Mouse (Mus musculus) thymus, postnatal 4 days (tissue): ENCODE results near the gene Dusp18.

Experiments used
- DNase-seq: peaks from one replicate; pipeline ENCODE4 v3.0.0; 2021

The Dusp18 gene

GRCm38 (mm10) chr11:3894406-3895281, at the start of gene Dusp18, which contains the start of gene 4921536K21Rik:
Gene Dusp18 (plus strand): TSS chr11:3895240.
Gene 4921536K21Rik (minus strand): TSS chr11:3895098.
- DNase-seq = peak; percentile 89

DNA sequence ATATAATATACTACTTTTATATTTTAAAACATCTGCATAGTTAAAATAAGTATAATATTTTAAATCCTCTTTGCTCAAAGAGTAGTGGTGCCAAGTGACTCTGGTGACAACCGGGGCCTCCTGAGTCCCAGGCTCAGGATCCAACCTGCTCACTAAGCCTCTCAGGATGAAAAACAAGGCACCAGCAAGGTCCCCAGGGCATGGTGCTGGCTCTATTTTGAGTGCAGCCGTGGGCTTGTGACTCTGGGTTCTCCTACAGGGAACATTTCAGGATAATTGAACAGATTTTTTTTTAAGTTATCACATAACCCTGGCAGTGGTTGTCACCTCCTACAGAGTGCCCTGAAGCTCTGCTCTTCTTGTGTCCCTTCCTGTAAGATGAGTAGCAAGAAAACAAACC, 48.7 kb upstream of the Dusp18 start:
- DNase-seq = no peak

DNA sequence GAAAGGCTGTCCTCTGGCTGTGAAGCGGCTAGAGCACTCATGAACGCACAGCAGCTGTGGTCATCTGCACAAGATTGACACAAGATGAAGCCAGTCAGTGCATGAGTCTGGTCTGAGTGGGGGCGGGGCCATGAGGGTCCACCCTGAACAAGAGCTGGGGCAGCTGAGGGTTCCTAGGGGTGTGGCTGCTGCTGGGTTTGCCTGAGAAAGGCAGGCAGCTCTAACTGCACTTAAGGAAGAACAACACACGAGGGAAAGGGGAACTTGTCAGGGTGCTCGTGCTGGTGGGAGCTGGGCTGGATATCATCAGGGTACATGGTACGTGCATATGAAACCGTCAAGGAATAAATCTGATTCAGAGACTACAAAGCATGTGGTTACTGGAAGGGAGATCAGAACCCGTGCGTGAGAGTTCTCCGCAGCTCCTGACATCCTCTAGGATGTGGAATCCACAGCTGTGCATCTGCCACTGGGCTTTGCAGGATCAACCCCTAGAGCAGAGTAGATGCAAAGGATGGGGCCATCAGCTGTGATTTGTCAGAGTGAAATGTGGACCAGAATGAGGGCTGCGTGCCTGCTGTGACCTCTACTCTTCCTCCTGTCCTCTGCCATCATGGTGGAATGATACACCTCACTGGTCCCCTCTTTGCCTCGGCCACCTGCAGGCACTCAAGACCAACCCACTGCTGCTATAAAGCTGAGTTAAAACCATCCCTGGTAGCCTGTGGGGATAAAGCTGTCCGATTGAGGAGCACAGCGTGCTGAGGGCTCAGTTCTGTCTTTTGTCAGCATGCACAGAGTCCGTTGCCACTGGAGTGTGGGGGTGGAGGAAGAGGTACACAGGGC, 45.3 kb upstream of the Dusp18 start:
- no peak for DNase-seq

DNA sequence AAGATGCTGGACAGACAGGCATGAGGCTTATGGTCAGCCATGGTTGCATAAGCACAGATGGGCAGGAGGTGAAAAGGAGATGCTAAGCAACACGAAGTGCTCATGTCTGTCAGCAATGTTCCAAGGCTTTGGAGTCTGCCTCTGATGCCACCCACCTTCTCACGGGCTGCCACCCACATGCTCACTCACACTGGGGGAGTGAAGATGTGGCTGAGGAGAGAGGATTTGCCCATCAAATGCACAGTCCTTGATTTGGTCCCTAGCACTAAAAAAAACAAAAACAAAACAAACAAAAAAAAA, 44.8 kb upstream of the Dusp18 start:
- DNase-seq = no peak

- DNase-seq = no peak
Observed at GRCm38 (mm10) chr11:3850746-3851277, 44.2 kb upstream of the Dusp18 start.

DNA sequence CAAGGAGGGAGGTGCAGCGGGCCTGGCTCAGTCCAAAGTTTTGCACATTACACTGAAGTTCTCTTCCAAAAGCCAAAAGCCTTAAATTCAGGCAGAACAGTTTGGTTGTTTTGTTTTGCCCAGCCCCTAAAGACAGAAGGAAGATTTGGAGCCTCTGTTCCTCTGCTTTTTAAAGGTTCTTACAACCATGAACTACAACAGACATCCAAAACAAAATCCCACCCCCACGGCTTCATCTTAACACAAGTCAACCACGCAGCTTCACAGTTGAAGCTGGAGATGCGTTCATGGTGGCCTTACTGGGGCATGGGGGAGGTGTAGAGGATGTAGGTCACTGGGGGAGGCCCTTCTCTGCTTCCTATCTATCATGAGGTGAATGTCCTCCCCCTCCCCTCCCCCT, 43.2 kb upstream of the Dusp18 start:
- no peak for DNase-seq

DNA sequence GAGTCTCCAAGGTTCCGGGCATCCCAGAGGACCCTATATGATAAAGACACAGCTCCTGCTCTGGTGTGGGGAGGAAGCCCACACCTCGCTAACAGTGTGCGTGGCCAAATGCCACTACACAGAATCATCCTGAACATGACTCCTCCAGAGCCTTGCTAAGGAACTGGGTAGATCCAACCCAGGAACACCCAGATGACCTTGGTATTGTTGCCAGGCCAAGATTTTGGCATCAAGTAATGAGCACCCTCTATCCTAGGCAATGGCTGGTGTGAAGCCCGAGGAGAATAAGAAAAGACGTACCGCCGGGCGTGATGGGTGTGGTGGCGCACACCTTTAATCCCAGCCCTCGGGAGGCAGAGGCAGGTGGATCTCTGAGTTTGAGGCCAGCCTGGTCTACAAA, 42.0 kb upstream of the Dusp18 start:
- no peak for DNase-seq

- DNase-seq = no peak
Observed at GRCm38 (mm10) chr11:3853481-3854034, 41.5 kb upstream of the Dusp18 start.

GRCm38 (mm10) chr11:3854156-3854555, 40.9 kb upstream of the Dusp18 start:
- no peak for DNase-seq

DNA sequence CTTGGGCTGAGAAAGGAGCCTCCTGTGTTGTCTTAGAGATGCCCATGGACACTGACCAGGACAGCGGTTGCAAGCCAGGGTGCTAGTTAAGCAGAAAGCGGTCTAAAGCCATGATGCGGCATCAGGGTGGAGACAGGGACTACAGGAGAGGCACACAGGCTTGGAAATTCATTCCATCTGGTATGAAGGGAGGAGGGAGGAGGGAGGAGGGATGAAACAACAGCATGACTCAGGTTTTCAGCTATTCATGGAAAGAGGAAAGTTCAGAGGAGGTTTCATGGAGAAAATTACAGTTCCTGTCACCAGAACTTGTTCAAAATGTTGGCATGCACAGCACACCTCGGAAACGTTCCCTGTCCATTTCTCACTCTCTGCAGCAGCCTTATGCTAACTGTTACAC, 39.2 kb upstream of the Dusp18 start:
- no peak for DNase-seq

GRCm38 (mm10) chr11:3857902-3858301, 37.1 kb upstream of the Dusp18 start:
- DNase-seq = no peak

- DNase-seq = no peak
Observed at GRCm38 (mm10) chr11:3859778-3860177, 35.3 kb upstream of the Dusp18 start.

DNA sequence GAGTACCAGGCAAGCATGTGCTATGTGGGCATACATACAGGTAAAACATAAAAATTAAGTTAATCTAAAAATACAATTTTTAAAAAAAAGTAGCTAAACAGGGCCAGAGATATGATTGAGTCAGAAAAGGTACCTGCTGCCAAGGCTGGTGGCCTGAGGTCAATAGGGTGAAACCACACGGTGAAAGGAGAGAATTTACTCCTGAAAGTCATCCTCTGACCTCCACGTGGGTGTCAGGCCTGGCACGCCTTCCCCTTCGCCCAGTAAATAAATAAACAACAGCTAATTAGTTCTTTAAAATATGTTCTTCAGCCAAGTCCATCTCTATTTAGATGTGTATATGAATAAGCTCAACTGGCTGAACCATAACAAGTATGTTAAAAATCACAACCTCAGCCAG, 34.7 kb upstream of the Dusp18 start:
- DNase-seq = no peak

- DNase-seq = no peak
Observed at GRCm38 (mm10) chr11:3862661-3863453, 32.2 kb upstream of the Dusp18 start.

GRCm38 (mm10) chr11:3863454-3864112, 31.5 kb upstream of the Dusp18 start, which contains the start of gene Osbp2:
Gene Osbp2 (minus strand): TSS chr11:3863903.
- peak; percentile 83 for DNase-seq

DNA sequence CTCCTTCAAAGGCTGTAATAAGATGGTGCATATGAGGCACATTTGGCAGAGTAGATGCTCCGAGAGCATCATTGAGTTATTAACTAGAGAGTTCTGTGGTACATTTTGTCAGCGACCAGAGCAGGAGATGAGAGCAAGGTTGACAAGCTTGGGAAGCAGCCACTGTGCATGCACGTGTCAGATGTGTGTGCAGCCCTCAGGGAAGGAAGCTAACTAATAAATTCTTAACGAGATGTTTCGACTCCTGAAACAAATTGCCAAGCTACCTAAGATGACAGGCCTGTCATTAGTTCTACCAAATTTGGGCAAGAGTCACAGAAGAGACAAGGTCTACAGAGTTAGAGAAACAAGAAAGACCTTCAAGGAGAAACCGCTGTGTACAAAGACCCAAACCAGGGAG, 30.7 kb upstream of the Dusp18 start:
- DNase-seq = no peak

DNA sequence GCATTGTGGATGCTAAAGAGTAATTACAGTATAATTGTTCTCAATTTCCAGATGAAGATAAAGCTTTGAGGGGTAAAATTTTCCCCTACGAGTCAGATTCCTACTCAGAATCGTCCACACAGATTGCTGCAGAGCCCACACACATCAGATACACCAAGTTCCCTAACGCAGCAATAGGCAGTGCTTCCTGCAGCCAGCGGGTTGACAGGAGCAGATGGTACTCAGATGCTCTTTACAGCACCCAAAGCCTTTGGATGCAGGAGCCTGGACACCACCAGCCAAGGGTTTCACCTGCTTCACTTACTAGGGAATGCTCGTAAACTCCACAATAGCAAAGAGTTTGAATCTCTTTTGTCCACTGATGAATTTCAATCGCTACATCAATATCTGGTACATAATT, 18.6 kb upstream of the Dusp18 start:
- no peak for DNase-seq

GRCm38 (mm10) chr11:3878660-3879059, 16.4 kb upstream of the Dusp18 start:
- DNase-seq = no peak

DNA sequence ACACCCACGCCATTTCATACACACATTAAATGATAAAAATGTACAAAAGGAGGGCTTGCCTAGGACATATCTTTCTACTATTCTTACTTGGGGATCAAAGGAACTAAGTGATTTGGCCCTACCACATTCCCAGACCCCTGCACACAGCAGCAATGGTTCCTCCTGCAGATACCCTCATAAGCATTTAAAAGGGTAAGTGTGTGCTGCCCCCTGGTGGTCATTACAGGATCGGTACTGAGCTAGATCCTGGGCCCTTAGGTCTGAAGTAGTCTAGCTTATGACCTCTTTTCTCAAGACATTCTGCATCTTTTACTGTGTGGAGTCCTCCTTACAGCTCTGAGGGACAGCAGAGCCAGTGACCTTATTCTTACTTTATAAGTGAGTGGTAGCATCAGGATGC, 15.2 kb upstream of the Dusp18 start:
- peak; percentile 84 for DNase-seq

DNA sequence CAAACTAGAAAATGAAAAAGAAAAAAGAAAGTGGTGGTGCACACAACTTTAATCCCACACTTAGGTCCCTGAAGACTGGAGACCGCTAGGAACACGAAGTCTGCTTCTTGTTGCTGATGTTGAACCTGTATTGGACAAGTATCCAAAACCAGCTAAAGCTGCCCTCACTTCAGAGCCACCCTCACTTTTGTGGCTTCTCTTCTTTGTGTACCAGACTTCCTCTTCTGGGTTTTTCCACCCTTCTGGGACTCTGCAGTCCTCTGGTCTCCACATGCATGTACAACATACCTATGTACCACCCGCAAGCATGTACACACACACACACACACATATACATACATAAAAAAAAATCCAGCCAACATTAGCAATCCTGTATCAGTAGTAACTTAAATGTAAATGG, 11.3 kb upstream of the Dusp18 start:
- no peak for DNase-seq

GRCm38 (mm10) chr11:3887331-3887730, 7.7 kb upstream of the Dusp18 start:
- DNase-seq = no peak

DNA sequence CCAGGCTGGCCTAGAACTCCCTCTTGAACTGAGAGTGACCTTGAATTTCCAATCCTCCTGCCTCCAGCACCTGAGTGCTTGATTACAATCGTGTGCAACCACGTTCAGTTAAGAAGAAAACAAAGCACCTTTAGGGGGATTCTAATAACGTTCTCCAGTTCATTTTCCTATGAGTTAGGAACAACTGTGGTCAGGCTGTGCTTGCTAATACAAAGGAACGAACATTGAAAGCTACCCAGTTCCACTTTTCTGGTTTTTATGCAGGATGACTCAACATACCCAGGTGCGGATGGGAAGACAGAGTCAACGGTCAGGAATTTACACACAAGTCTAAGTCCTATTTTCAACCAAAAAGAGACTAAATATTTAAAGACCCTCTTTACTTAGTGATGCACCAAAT, 1.1 kb upstream of the Dusp18 start:
- no peak for DNase-seq
